Mouse (Mus musculus) MEL (cell line): ENCODE results near the gene Slamf8.

Experiments
- CTCF ChIP-seq, 3 experiments: IDR thresholded peaks in 2 of 3; conservative IDR thresholded peaks in 1 of 3; 2 replicates each; pipeline ENCODE4 v1.5.1; 2011 to 2012; ENCODE audit warnings: low read length in 3 of 3, low read depth in 2 of 3, mild to moderate bottlenecking in 2 of 3, improper control_type of control experiment in 1 of 3, inconsistent platforms in 1 of 3, mixed read lengths in 1 of 3, moderate library complexity in 1 of 3; ENCODE audit not compliant: control insufficient read depth in 1 of 3, insufficient read depth in 1 of 3, poor library complexity in 1 of 3, severe bottlenecking in 1 of 3
- E2F4 ChIP-seq: IDR thresholded peaks from 2 replicates; pipeline ENCODE4 v1.6.1; 2011; ENCODE audit warnings: low read depth, low read length, improper control_type of control experiment, borderline replicate concordance
- EP300 ChIP-seq, 2 experiments: IDR thresholded peaks; 2 replicates each; pipeline ENCODE4 v1.6.1; 2011; ENCODE audit warnings: improper control_type of control experiment in 2 of 2, low read length in 2 of 2, low read depth in 1 of 2, mild to moderate bottlenecking in 1 of 2
- GATA1 ChIP-seq: IDR thresholded peaks from 2 replicates; pipeline ENCODE4 v1.6.1; 2011; ENCODE audit warnings: low read depth, low read length, improper control_type of control experiment
- MAZ ChIP-seq: IDR thresholded peaks from 2 replicates; pipeline ENCODE4 v1.6.1; 2012; ENCODE audit warnings: low read depth, mild to moderate bottlenecking, inconsistent platforms, low read length, improper control_type of control experiment
- NELFE ChIP-seq: IDR thresholded peaks from 2 replicates; pipeline ENCODE4 v1.6.1; 2011; ENCODE audit warnings: low read depth, low read length, improper control_type of control experiment
- POLR2A ChIP-seq, 2 experiments: IDR thresholded peaks; 2 replicates each; pipeline ENCODE4 v1.6.1; 2011 to 2012; ENCODE audit warnings: low read length in 2 of 2, mild to moderate bottlenecking in 2 of 2, control low read depth in 1 of 2, improper control_type of control experiment in 1 of 2, low read depth in 1 of 2, moderate library complexity in 1 of 2; ENCODE audit not compliant: control insufficient read depth in 1 of 2, insufficient read depth in 1 of 2, poor library complexity in 1 of 2
- RAD21 ChIP-seq: IDR thresholded peaks from 2 replicates; pipeline ENCODE4 v1.6.1; 2011; ENCODE audit warnings: mild to moderate bottlenecking, low read depth, low read length, improper control_type of control experiment
- SMC3 ChIP-seq: IDR thresholded peaks from 2 replicates; pipeline ENCODE4 v1.6.1; 2011; ENCODE audit warnings: low read depth, low read length, improper control_type of control experiment
- TAL1 ChIP-seq: IDR thresholded peaks from 2 replicates; pipeline ENCODE4 v1.6.1; 2012; ENCODE audit warnings: mild to moderate bottlenecking, inconsistent platforms, low read length, moderate library complexity, mixed read lengths
- TCF12 ChIP-seq: IDR thresholded peaks from 2 replicates; pipeline ENCODE4 v1.6.1; 2014; ENCODE audit warnings: low read depth, mild to moderate bottlenecking, inconsistent platforms, low read length, improper control_type of control experiment, moderate library complexity

DNA sequence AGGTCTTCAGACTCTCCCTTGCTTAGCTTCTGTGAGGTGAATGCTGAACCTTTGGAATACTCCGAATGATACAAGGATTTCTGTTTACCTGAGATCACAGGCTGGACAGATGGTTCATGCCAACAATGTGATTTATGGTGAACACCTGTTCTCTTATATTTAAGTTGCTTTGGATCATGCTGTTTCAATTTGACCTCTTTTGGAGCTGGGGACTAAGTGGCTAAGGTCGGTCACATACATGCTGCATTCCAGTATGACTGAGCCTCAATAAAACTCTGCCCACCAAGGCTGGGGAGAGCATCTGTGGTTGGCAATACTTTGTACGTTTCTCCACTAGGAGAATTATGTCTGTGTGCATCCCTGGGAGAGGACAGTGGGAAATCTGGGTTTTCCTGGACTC is 33.7 kb upstream of the Slamf8 start:
- TF ChIP-seq CTCF (IDR thresholded peaks at IDR 0.05 in 2 of 3, conservative IDR thresholded peaks at IDR 0.05 in 1 of 3; ENCODE audit: control insufficient read depth in 1 of 3, insufficient read depth in 1 of 3, low read depth in 2 of 3, low read length in 3 of 3, poor library complexity in 1 of 3, severe bottlenecking in 1 of 3) (no peak), SMC3 (no peak), TAL1 (no peak), POLR2A (IDR thresholded peaks at IDR 0.05; ENCODE audit: control insufficient read depth in 1 of 2, insufficient read depth in 1 of 2, low read depth in 1 of 2, low read length in 2 of 2, poor library complexity in 1 of 2) (no peak), NELFE (no peak), RAD21 (no peak), TCF12 (no peak), MAZ (no peak), EP300 (IDR thresholded peaks at IDR 0.05; ENCODE audit: low read depth in 1 of 2, low read length in 2 of 2) (no peak), GATA1 (no peak), E2F4 (no peak)
